29 mouse cellular contexts compared by ENCODE assay signal in the genomic region with DNA sequence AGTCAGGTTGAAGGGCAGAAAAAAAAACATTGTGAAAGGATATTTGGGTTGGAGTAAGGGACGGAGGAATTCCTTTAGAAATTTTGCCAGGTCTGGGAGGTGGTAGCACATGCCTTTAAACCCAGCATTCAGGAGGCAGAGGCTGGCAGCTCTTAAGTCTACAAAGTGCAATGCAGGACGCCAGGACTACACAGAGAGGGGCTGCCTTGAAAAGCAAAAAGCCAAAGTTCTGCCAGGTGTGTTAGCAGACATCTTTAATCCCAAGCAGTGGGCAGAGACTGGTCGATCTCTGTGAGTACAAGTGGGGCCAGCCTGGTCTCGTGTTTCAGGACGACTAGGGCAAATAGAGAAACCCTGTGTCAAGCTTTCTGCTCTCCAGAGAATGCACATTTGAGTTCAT. TPM values are rescaled to one million over a fixed set of nuclear protein-coding genes. Genes with fewer than 3 reads are reported as not detected.
DNase-seq lines count a peak whose midpoint lies in the region; ATAC-seq and TF ChIP-seq lines count a peak whose summit lies in the region.
"Had no signal": no experiment of that assay in that cellular context is flagged by ENCODE, and none has a peak within 500 bp of the region (broad histone marks: within the 10 kb centered on the region; RNA-seq: fewer than 3 reads in every experiment).

No protein-coding gene starts in this region.

- no peak for ATAC-seq in lung, postnatal 0 days
- ATAC-seq: activated CD4-positive, CD25-positive, alpha-beta regulatory T cell, adult 4 months had no signal

- peak; percentile 9 to 49 for DNase-seq in adrenal gland, adult (ENCODE audit: inconsistent age in 2 of 2, low spot score in 1 of 2)
- DNase-seq in adrenal gland, adult 18-20 months (ENCODE audit: low spot score in 2 of 2) = no peak
- peak; percentile 24 for DNase-seq in cerebellum, adult 9-11 months
- DNase-seq in cerebellum, postnatal 14 days = no peak
- DNase-seq in lung, postnatal 0 days (ENCODE audit: low spot score) = no peak
- no peak for DNase-seq in lung, adult 18-20 months
- DNase-seq: adrenal gland, postnatal 14 days; cerebellum, postnatal 25 days; embryo, embryonic 11 days; gastrocnemius, postnatal 25 days; heart, adult 2 months had no signal

- H3K9ac ChIP-seq in lung, postnatal 0 days (replicated peaks; ENCODE audit: low read depth) = no peak overlapping the region
- H3K9ac ChIP-seq: embryonic facial prominence, embryonic 13.5 days; forebrain, embryonic 12.5 days; forebrain, embryonic 15.5 days; hindbrain, embryonic 12.5 days; hindbrain, embryonic 15.5 days had no signal

- H3K4me2 ChIP-seq in lung, postnatal 0 days (replicated peaks; ENCODE audit: low read depth, low read length) = no peak overlapping the region
- H3K4me2 ChIP-seq: embryonic facial prominence, embryonic 13.5 days; forebrain, embryonic 12.5 days; forebrain, embryonic 15.5 days; hindbrain, embryonic 12.5 days; hindbrain, embryonic 15.5 days had no signal

- H3K27ac ChIP-seq in lung, postnatal 0 days (ENCODE audit: low read length) = 0 out of 2 replicates have a peak overlapping the region, but pooled peaks have one; percentile 9
- peak overlapping the region; percentile 65; the same call in 1 of the 2 replicates for H3K27ac ChIP-seq in bone marrow, adult 2 months (ENCODE audit: control insufficient read depth, insufficient read depth, low read depth, low read length, poor library complexity)
- H3K27ac ChIP-seq: embryonic facial prominence, embryonic 10.5 days; embryonic facial prominence, embryonic 13.5 days; forebrain, embryonic 12.5 days; forebrain, embryonic 15.5 days; heart, adult 2 months; heart, embryonic 10.5 days; hindbrain, embryonic 12.5 days; hindbrain, embryonic 15.5 days had no signal

- no peak overlapping the region for H3K4me3 ChIP-seq in lung, postnatal 0 days (ENCODE audit: low read depth, low read length)
- H3K4me3 ChIP-seq in bone marrow, adult 2 months (replicated peaks; ENCODE audit: control insufficient read depth, low read depth, low read length) = no peak overlapping the region
- H3K4me3 ChIP-seq: embryonic facial prominence, embryonic 10.5 days; embryonic facial prominence, embryonic 13.5 days; erythroblast, embryonic 14.5 days; forebrain, embryonic 12.5 days; forebrain, embryonic 15.5 days; heart, adult 2 months; heart, embryonic 10.5 days; hindbrain, embryonic 12.5 days; hindbrain, embryonic 15.5 days had no signal

- peaks cover 32% of the 10 kb centered on the region for H3K36me3 ChIP-seq in lung, postnatal 0 days (ENCODE audit: insufficient read depth, low read length)

- no peaks in the 10 kb centered on the region for H3K4me1 ChIP-seq in lung, postnatal 0 days (ENCODE audit: insufficient read depth, low read depth, low read length)
- H3K4me1 ChIP-seq in bone marrow, adult 2 months (ENCODE audit: control insufficient read depth, insufficient read depth, low read length) = peaks cover 2% of the 10 kb centered on the region
- H3K4me1 ChIP-seq: heart, embryonic 10.5 days; hindbrain, embryonic 12.5 days; hindbrain, embryonic 15.5 days had no signal

- no peaks in the 10 kb centered on the region for H3K27me3 ChIP-seq in lung, postnatal 0 days (replicated peaks; ENCODE audit: insufficient read depth, low read length)
- H3K27me3 ChIP-seq: embryonic facial prominence, embryonic 13.5 days; forebrain, embryonic 15.5 days; hindbrain, embryonic 12.5 days; hindbrain, embryonic 15.5 days had no signal

- no peak for TF ChIP-seq EP300 in lung, postnatal 0 days (IDR thresholded peaks at IDR 0.05)

- TF ChIP-seq CTCF in lung, postnatal 0 days (IDR thresholded peaks at IDR 0.05) = no peak
- no peak for TF ChIP-seq CTCF in bone marrow, adult 2 months (IDR thresholded peaks at IDR 0.05; ENCODE audit: control insufficient read depth, insufficient read depth, low read length)

- no peak for TF ChIP-seq POLR2A in bone marrow, adult 2 months (IDR thresholded peaks at IDR 0.05; ENCODE audit: borderline replicate concordance, control insufficient read depth, low read depth, low read length)

- H3K9me3 ChIP-seq in lung, postnatal 0 days (ENCODE audit: low read length) = no peaks in the 10 kb centered on the region
- H3K9me3 ChIP-seq: embryonic facial prominence, embryonic 10.5 days; embryonic facial prominence, embryonic 13.5 days; forebrain, embryonic 12.5 days; forebrain, embryonic 15.5 days; heart, embryonic 10.5 days; hindbrain, embryonic 12.5 days; hindbrain, embryonic 15.5 days had no signal

- 70% methylated on average over 5 of the region's 5 CpGs for WGBS in lung, postnatal 0 days
- 86% methylated on average over 5 of the region's 5 CpGs for WGBS in bone marrow, adult 2 months

RNA-seq across cellular contexts. Expression of a gene that starts 10.4 kb away (rescaled TPM):
- 100 to 1,000 TPM; 195 to 213 TPM for total RNA-seq in adrenal gland, adult 18-20 months (2021)
- polyA plus RNA-seq in lung, postnatal 0 days (2015; fragmentation: Nextera tagmentation; extraction: Ambion mirVana) = 161 and 170 TPM in 2 replicates
- 275 and 374 TPM in 2 replicates for polyA plus RNA-seq in bone marrow, adult 2 months (2011; ENCODE audit: insufficient read depth, insufficient read length, low replicate concordance, missing spikeins)

RNA-seq across cellular contexts. Expression of a gene that starts 10.5 kb away (rescaled TPM):
- total RNA-seq in adrenal gland, adult 18-20 months (2021) = 100 to 1,000 TPM; 219 to 653 TPM
- polyA plus RNA-seq in lung, postnatal 0 days (2015; fragmentation: Nextera tagmentation; extraction: Ambion mirVana) = 530 and 579 TPM in 2 replicates
- polyA plus RNA-seq in bone marrow, adult 2 months (2011; ENCODE audit: insufficient read depth, insufficient read length, low replicate concordance, missing spikeins) = 399 and 727 TPM in 2 replicates

RNA-seq across cellular contexts. Expression of a gene that starts 16.4 kb away (rescaled TPM):
- 10 to 100 TPM; 12.4 to 15.3 TPM for total RNA-seq in adrenal gland, adult 18-20 months (2021)
- polyA plus RNA-seq in lung, postnatal 0 days (2015; fragmentation: Nextera tagmentation; extraction: Ambion mirVana) = 11.2 and 12.2 TPM in 2 replicates
- polyA plus RNA-seq in bone marrow, adult 2 months (2011; ENCODE audit: insufficient read depth, insufficient read length, low replicate concordance, missing spikeins) = 9.9 and 24.9 TPM in 2 replicates

RNA-seq across cellular contexts. Expression of a gene that starts 18.5 kb away (rescaled TPM):
- 1 to 10 TPM; 4.7 to 5.3 TPM for total RNA-seq in adrenal gland, adult 18-20 months (2021)
- polyA plus RNA-seq in lung, postnatal 0 days (2015; fragmentation: Nextera tagmentation; extraction: Ambion mirVana) = 4.7 and 6.1 TPM in 2 replicates
- polyA plus RNA-seq in bone marrow, adult 2 months (2011; ENCODE audit: insufficient read depth, insufficient read length, low replicate concordance, missing spikeins) = 4.1 and 9.9 TPM in 2 replicates

RNA-seq across cellular contexts. Expression of a gene that starts 31.3 kb away (rescaled TPM):
- not detected for total RNA-seq in adrenal gland, adult 18-20 months (2021)
- 0.60 TPM in 1 of 2 replicates, not detected in the other for polyA plus RNA-seq in lung, postnatal 0 days (2015; fragmentation: Nextera tagmentation; extraction: Ambion mirVana)
- not detected in 2 replicates for polyA plus RNA-seq in bone marrow, adult 2 months (2011; ENCODE audit: insufficient read depth, insufficient read length, low replicate concordance, missing spikeins)
- total RNA-seq: adrenal gland, adult 2 months; adrenal gland, postnatal 4 days; ES-E14; gastrocnemius, adult 8-10 months; heart, adult 2 months; hematopoietic stem cell, adult 5-6 weeks had no signal
- polyA plus RNA-seq: brain, embryonic 14.5 days; cortical plate, adult 2 months; embryonic facial prominence, embryonic 13.5 days; erythroblast, embryonic 14.5 days; heart, embryonic 14.5 days had no signal

Comparison
In these comparisons a context has a peak if more than half of its experiments do, and no peak if none do; other contexts are left out.
1. DNase-seq: peak in adrenal gland, adult (2 of 2) and cerebellum, adult 9-11 months (single experiment); none in adrenal gland, adult 18-20 months (0 of 2), cerebellum, postnatal 14 days (0 of 2), lung, postnatal 0 days (single experiment) and lung, adult 18-20 months (0 of 2).